Mouse (Mus musculus) layer of hippocampus, postnatal 14 days (tissue): ENCODE measurements at regions not wholly inside any gene's neighbourhood (a gene's known extent, or its start where the extent isn't known, plus 50 kb on each side); places are given as distances from the start of the nearest gene placed in this dataset.
A peak's percentile ranks its signal among the peaks of the same experiment; 100 is the strongest.

ENCODE experiments used
- DNase-seq, 2 experiments: peaks; one replicate each; pipeline ENCODE4 v3.0.0; 2021 to 2022; ENCODE audit warnings: low spot score in 2 of 2, mixed read lengths in 1 of 2

DNA sequence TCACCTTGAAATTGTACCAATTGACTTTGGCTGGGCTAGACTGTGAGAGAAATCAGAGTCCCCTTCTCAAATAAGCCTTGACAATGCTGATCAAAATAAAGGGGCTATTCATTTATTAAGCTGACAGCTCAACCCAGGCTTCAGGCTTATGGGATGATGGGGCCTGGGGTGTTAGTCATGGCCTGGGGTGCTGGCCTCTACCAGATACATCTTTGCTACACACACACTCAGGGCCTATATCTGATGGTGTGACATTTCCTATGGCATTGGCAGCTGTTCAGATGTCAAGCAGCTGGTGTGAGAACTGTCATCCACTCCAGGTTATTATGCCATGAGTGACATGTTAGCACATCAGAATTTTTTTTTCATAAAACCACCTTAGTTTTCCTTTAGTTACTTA, 1396.2 kb downstream of the Mat2b start:
- DNase-seq, result no peak

DNA sequence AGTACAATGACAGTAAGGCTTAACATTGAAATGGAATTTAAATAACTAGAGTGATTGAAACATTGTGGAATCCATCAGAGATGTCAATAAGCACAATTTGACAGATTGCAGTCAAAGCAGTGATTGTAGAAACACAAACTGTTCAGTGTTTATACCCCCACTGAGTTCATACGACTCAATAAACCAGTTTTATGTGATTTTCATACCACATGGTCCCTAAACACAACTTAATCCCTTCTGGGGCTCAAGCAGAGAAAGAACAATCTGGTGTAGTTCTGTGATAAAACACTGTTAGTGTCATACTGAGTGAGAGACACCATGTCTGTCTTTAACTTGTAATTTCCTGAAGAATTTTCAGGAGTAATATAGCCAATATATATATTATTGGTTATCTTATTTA, 1439.6 kb downstream of the Mat2b start:
- peak in 1 of 2 experiments; percentile 67 for DNase-seq

DNA sequence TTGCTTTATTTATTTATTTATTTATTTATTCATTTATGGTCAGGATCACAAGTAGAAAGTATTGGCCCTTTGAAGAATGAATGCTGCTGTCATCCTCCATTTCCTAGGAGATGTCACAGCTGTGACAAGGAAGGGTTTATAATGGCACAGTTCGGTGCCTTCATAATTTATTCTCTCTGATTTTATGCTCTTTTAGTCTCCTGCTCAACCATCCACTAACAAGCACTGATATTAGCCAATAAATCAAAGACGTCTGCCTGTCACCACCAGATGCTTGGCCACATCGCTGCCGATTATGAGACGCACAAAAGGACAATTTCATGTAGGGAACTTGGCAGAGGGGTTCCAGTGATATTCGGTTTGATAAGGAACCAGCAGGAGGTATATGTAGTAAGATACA, 1466.7 kb downstream of the Mat2b start:
- no peak for DNase-seq

DNA sequence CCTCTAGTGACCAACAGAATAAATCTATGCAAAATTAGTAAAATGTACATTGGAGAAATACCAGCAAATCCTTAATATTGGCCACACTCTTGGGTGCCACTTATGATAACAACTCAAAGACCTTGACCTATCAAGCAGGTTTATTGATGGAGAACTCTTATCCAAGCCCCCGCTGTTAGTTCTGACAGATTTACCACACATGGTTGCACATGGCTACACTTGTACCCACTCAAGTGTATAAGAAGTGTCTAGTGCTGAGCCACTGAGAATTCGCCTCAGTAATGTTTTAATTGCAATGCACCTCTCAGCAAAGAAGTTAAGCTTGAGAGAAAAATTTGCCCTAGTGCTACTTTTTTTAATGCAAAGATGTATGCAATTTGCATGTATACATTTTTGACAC, 1470.3 kb downstream of the Mat2b start:
- no peak for DNase-seq

DNA sequence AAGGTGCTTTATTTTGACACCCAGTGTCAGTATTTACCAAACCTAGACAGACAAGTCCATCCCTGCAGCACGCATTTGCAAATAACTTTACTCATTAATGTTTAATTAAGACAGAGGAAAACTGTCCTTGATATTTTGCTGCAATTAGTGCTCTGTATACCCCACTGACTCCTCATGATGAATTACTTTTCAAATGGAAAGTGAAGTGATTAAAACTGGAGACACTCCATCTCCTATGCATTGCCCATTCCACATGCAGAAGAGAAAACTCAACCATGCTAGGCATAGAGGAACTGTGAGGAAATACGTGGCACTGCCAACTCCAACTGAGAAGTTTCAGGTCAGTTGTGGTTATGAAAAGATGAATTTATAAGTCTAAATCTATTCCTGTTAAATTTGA, 1471.6 kb downstream of the Mat2b start:
- no peak for DNase-seq
